Mouse (Mus musculus): ENCODE measurements around the gene Lfng.

Gene Lfng

GRCm38 (mm10) chr5:140637989-140638388 is 30.9 kb downstream of the Lfng start:
- DNase-seq (ENCODE audit: extremely low read depth, insufficient read length, low spot score): no peak

- DNase-seq (ENCODE audit: extremely low read depth, insufficient read length, low spot score): no peak
These were observed 31.4 kb downstream of the Lfng start for GRCm38 (mm10) chr5:140638484-140638883.

- no peak for DNase-seq (ENCODE audit: extremely low read depth, insufficient read length, low spot score)
These were observed 32.2 kb downstream of the Lfng start for GRCm38 (mm10) chr5:140639312-140639711.

GRCm38 (mm10) chr5:140639871-140640270 is 32.8 kb downstream of the Lfng start:
- DNase-seq (ENCODE audit: extremely low read depth, insufficient read length, low spot score): no peak

- no peak for DNase-seq (ENCODE audit: extremely low read depth, insufficient read length, low spot score)
These were observed 33.7 kb downstream of the Lfng start for GRCm38 (mm10) chr5:140640812-140641211.

GRCm38 (mm10) chr5:140641254-140641928 is 34.3 kb downstream of the Lfng start:
- no peak for DNase-seq (ENCODE audit: extremely low read depth, insufficient read length, low spot score)

GRCm38 (mm10) chr5:140642076-140642475 is 35.0 kb downstream of the Lfng start:
- no peak for DNase-seq (ENCODE audit: extremely low read depth, insufficient read length, low spot score)

GRCm38 (mm10) chr5:140644263-140644662 is 37.1 kb downstream of the Lfng start:
- no peak for DNase-seq (ENCODE audit: extremely low read depth, insufficient read length, low spot score)

- no peak for DNase-seq (ENCODE audit: extremely low read depth, insufficient read length, low spot score)
These were observed 37.6 kb downstream of the Lfng start for GRCm38 (mm10) chr5:140644702-140645201.

GRCm38 (mm10) chr5:140645454-140645853 is 38.3 kb downstream of the Lfng start:
- no peak for DNase-seq (ENCODE audit: extremely low read depth, insufficient read length, low spot score)

GRCm38 (mm10) chr5:140646171-140646570 is 39.1 kb downstream of the Lfng start:
- DNase-seq (ENCODE audit: extremely low read depth, insufficient read length, low spot score): no peak

- no peak for DNase-seq (ENCODE audit: extremely low read depth, insufficient read length, low spot score)
These were observed 40.1 kb downstream of the Lfng start for GRCm38 (mm10) chr5:140647031-140647760.

GRCm38 (mm10) chr5:140647821-140648518 is 40.9 kb downstream of the Lfng start:
- DNase-seq (ENCODE audit: extremely low read depth, insufficient read length, low spot score): peak; percentile 47

- DNase-seq (ENCODE audit: extremely low read depth, insufficient read length, low spot score): no peak
These were observed 41.5 kb downstream of the Lfng start, which contains the start of gene Ttyh3 for GRCm38 (mm10) chr5:140648519-140649100. TSS of gene Ttyh3 (minus strand) at chr5:140649031.

GRCm38 (mm10) chr5:140649101-140649667 is 42.1 kb downstream of the Lfng start:
- peak; percentile 84 for DNase-seq (ENCODE audit: extremely low read depth, insufficient read length, low spot score)

GRCm38 (mm10) chr5:140649881-140650414 is 42.8 kb downstream of the Lfng start:
- DNase-seq (ENCODE audit: extremely low read depth, insufficient read length, low spot score): no peak

GRCm38 (mm10) chr5:140651231-140651630 is 44.1 kb downstream of the Lfng start:
- DNase-seq (ENCODE audit: extremely low read depth, insufficient read length, low spot score): no peak

GRCm38 (mm10) chr5:140652587-140652986 is 45.5 kb downstream of the Lfng start:
- no peak for DNase-seq (ENCODE audit: extremely low read depth, insufficient read length, low spot score)

- DNase-seq (ENCODE audit: extremely low read depth, insufficient read length, low spot score): no peak
These were observed 47.2 kb downstream of the Lfng start for GRCm38 (mm10) chr5:140654096-140654845.
